Mouse (Mus musculus) ES-Bruce4 (cell line): ENCODE data around the gene Hist1h2ad. TPM values are rescaled to one million over a fixed set of nuclear protein-coding genes. Genes with fewer than 3 reads are reported as not detected.

Experiments used
- H3K27ac ChIP-seq: 2 replicates; pipeline ENCODE4 v1.5.1; 2012; ENCODE audit warnings: low read length, inconsistent platforms; ENCODE audit not compliant: insufficient read depth
- H3K27me3 ChIP-seq: 2 replicates; pipeline ENCODE4 v1.6.1; 2012; ENCODE audit warnings: mild to moderate bottlenecking, low read length, inconsistent platforms; ENCODE audit not compliant: control insufficient read depth, poor library complexity, insufficient read depth, severe bottlenecking
- H3K36me3 ChIP-seq: 2 replicates; pipeline ENCODE4 v1.6.1; 2012; ENCODE audit warnings: inconsistent platforms, mild to moderate bottlenecking, low read length, moderate library complexity; ENCODE audit not compliant: control insufficient read depth, poor library complexity, insufficient read depth, severe bottlenecking
- H3K4me1 ChIP-seq: one replicate; pipeline ENCODE4 v1.8.1; 2011; ENCODE audit warnings: low read length; ENCODE audit not compliant: control insufficient read depth, insufficient read depth
- H3K4me3 ChIP-seq: 2 replicates; pipeline ENCODE4 v1.5.1; 2011; ENCODE audit warnings: low read depth, mild to moderate bottlenecking, low read length
- H3K9ac ChIP-seq: 2 replicates; pipeline ENCODE4 v1.6.1; 2012; ENCODE audit warnings: low read depth, mild to moderate bottlenecking, inconsistent platforms; ENCODE audit not compliant: poor library complexity, severe bottlenecking
- H3K9me3 ChIP-seq: replicated peaks from 2 replicates; pipeline ENCODE4 v1.6.1; 2012; ENCODE audit warnings: mild to moderate bottlenecking, low read length, inconsistent platforms; ENCODE audit not compliant: control insufficient read depth, poor library complexity, insufficient read depth, severe bottlenecking
- CTCF ChIP-seq: IDR thresholded peaks from one replicate; pipeline ENCODE4 v1.8.1; 2011; ENCODE audit warnings: low read depth, low read length
- EP300 ChIP-seq: IDR thresholded peaks from 2 replicates; pipeline ENCODE4 v1.6.1; 2011; ENCODE audit warnings: low read depth, low read length; ENCODE audit not compliant: insufficient read depth
- POLR2A ChIP-seq: IDR thresholded peaks from one replicate; pipeline ENCODE4 v1.8.1; 2011; ENCODE audit warnings: low read length; ENCODE audit not compliant: insufficient read depth
- polyA plus RNA-seq: library from polyadenylated mRNA; stranded (reverse); fragments of >200 nt; gene quantifications from 2 replicates; pipeline ENCODE4 v1.2.4, GENCODE M21; 2011; ENCODE audit warnings: low read depth; ENCODE audit not compliant: missing spikeins, insufficient read depth, insufficient read length

The Hist1h2ad gene
- polyA plus RNA-seq, 1 experiment = 2.0 TPM

DNA sequence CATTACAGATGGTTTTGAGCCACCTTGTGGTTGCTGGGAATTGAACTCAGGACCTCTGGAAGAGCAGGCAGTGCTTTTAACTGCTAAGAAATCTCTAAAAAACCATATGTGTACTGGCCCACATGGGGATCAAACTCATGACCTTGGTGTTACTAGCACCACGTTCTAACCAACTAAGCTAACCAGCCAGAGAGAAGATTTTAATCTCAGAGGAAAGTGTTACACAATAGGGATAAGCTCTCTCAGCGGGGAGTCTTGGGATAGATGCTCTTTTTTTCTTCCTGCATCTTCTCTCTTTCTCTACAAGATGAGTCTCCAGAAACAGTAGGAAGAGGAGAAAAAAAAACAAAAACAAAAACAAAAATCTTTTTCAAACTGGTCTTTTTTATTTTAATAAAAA, 36.2 kb downstream of the Hist1h2ad start:
- H3K27me3 ChIP-seq = no peaks in the 10 kb centered on the region
- H3K4me3 ChIP-seq = no peak overlapping the region
- H3K4me1 ChIP-seq = no peaks in the 10 kb centered on the region
- H3K9me3 ChIP-seq = no peaks in the 10 kb centered on the region
- H3K27ac ChIP-seq = no peak overlapping the region
- no peak overlapping the region for H3K9ac ChIP-seq
- TF ChIP-seq CTCF (no peak), EP300 (no peak), POLR2A (no peak)
- H3K36me3 ChIP-seq = no peaks in the 10 kb centered on the region

DNA sequence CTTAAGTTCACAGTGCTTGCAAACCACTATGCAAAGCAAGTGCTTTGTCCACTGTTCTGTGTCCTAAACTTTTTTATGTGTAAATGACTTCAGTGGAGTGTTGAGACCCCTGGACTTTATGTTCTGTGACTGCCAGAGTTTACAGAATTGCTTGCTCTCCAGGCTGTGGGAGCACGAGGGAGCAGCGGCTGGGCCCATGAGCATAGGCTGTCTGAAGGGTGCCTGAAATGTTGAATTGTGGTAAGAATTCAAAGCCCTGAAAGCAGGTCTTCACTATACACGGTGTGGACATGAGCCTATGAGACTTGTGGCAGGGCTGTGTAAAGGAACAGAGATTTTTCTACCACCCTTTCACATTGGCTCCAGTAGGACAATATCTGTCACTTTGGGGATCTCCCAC, 37.5 kb downstream of the Hist1h2ad start:
- no peaks in the 10 kb centered on the region for H3K27me3 ChIP-seq
- no peak overlapping the region for H3K9ac ChIP-seq
- no peaks in the 10 kb centered on the region for H3K4me1 ChIP-seq
- H3K27ac ChIP-seq = no peak overlapping the region
- TF ChIP-seq CTCF = no peak
- no peak for TF ChIP-seq EP300
- TF ChIP-seq POLR2A = no peak
- no peaks in the 10 kb centered on the region for H3K36me3 ChIP-seq
- H3K9me3 ChIP-seq = no peaks in the 10 kb centered on the region
- H3K4me3 ChIP-seq = no peak overlapping the region

GRCm38 (mm10) chr13:23620056-23620732, 46.0 kb downstream of the Hist1h2ad start:
- Histone ChIP-seq H3K36me3 (no peaks in the 10 kb centered on the region), H3K27me3 (no peaks in the 10 kb centered on the region; the same call in 1 of the 2 replicates), H3K4me3 (peak overlapping the region; percentile 89), H3K4me1 (no peaks in the 10 kb centered on the region), H3K9me3 (no peaks in the 10 kb centered on the region), H3K9ac (peak overlapping the region; percentile 79), H3K27ac (peak overlapping the region; percentile 74)
- TF ChIP-seq POLR2A = no peak
- no peak for TF ChIP-seq CTCF
- no peak for TF ChIP-seq EP300

DNA sequence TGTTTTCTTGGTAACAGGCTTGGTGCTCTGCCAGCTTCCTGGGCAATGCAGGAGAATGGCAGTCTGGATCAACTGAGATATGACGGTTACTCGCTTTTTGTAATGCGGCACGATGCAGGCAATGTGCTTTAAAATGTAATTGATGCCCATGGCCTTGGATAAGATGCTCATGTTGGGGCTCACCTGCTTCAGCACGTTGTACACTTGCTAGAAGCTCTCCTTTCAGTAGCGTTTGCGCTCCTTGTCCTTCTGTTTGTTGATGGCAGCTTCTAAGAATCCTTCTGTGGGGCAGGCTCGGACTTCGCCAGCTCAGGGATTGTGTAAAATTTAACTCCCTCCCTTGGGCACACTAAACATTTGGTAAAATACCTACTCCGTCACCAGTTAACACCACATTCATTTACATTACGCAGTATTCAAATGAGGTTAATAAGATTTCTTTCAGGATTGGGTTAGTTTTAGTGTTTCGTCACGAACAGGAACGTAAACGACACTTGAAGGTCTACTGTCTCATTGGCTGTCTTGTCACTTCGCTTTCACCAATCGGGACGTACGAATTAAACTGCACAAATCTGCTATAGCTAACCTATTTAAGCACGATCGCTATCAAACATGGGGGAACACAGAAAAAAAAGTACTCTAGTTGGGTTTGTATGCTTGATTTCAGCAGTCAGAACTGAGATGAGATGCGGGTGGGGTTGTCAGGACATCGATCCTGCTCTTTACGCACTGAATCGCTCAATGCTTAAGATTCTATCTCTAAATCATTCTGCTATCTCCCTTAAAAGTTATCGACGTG, 46.8 kb downstream of the Hist1h2ad start, which contains the start of gene Hist1h2be:
TSS of gene Hist1h2be (minus strand) at position 392 of the 799 bp plus-strand sequence.
- Histone ChIP-seq H3K36me3 (no peaks in the 10 kb centered on the region), H3K9ac (peak within 1 kb of the TSS; percentile 79), H3K27me3 (no peaks in the 10 kb centered on the region; the same call in 1 of the 2 replicates), H3K4me1 (no peaks in the 10 kb centered on the region), H3K27ac (peak within 1 kb of the TSS; percentile 74), H3K9me3 (no peaks in the 10 kb centered on the region), H3K4me3 (peak within 1 kb of the TSS; percentile 89)
- TF ChIP-seq CTCF (no peak), EP300 (no peak), POLR2A (no peak)

GRCm38 (mm10) chr13:23621532-23622174, 47.5 kb downstream of the Hist1h2ad start:
- Histone ChIP-seq H3K9me3 (no peaks in the 10 kb centered on the region), H3K4me1 (no peaks in the 10 kb centered on the region), H3K27ac (peak overlapping the region; percentile 73), H3K27me3 (no peaks in the 10 kb centered on the region; the same call in 1 of the 2 replicates), H3K4me3 (peak overlapping the region; percentile 76), H3K36me3 (no peaks in the 10 kb centered on the region), H3K9ac (peak overlapping the region; percentile 79)
- no peak for TF ChIP-seq EP300
- peak; percentile 51 for TF ChIP-seq POLR2A
